Mouse (Mus musculus): ENCODE results near the gene Ptges. TPM values are rescaled to one million over a fixed set of nuclear protein-coding genes. Genes with fewer than 3 reads are reported as not detected.
"Not testable (repeated sequence)": the region's sequence is repeated elsewhere in the genome, so short reads cannot be mapped to it uniquely, and the experiment has no call there.

The Ptges gene
- polyA plus RNA-seq, 1 experiment = 12.3 TPM

DNA sequence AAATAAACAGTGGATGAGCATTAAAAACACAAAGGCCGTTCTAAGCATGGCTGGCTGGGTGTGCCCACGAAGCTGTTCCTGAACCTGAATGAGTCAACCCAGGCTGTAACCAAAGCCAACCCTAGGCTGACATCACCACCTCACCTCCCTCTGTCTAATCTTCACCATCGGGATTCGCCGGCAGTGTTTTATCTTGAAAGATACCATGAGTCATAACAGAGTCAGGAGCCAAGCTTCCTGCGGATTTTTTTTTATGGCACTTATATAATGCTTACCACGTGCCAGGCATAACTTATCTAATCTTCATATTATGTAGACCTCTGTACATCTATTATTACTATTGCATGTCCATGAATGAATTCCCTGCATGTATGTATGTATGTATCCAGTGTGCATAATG is 9.4 kb downstream of the Ptges start:
- Histone ChIP-seq H3K27me3 (ENCODE audit: control insufficient read depth, insufficient read depth, low read length) (no peaks in the 10 kb centered on the region), H3K4me1 (replicated peaks; ENCODE audit: control insufficient read depth, insufficient read depth, low read length) (no peaks in the 10 kb centered on the region), H3K4me3 (ENCODE audit: control insufficient read depth, insufficient read depth, low read length) (no peak overlapping the region), H3K36me3 (ENCODE audit: control insufficient read depth, insufficient read depth, low read length) (no peaks in the 10 kb centered on the region), H3K27ac (ENCODE audit: control insufficient read depth, insufficient read depth, low read length) (no peak overlapping the region)
- WGBS = 75% methylated on average over 7 of the region's 7 CpGs
- no peak for TF ChIP-seq CTCF (IDR thresholded peaks at IDR 0.05; ENCODE audit: borderline replicate concordance, control insufficient read depth, extremely low read depth, insufficient read depth, low read length, poor library complexity)
- no peak for TF ChIP-seq POLR2A (IDR thresholded peaks at IDR 0.05; ENCODE audit: control insufficient read depth, extremely low read depth, insufficient read depth, low read length, poor library complexity)
- no peak for DNase-seq

DNA sequence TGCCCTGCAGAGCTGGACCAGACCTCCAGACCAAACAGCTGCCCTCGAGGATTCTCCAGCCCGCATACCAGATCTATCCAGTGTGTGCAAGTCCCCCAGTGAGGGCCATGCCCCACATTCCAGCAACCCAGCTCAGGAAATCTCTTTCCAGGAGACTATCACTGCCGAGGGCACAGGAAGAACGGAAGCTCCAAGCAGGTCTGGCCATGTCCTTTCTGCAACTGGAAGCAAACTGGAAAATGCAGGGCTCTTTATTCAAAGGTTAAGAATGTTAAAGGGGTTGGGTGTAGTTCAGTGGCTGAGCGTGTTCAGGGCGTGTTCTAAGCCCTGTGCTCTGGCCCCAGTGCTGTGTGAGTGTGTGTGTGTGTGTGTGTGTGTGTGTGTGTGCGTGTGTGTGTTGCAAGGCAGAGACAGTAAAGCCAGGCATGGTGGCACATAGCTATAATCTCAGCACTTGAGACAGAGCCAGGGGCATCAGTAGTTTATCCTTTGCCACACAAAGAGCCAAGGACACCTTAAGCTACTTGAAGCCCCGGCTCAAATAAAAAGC is 10.8 kb downstream of the Ptges start:
- no peak overlapping the region for H3K27ac ChIP-seq (ENCODE audit: control insufficient read depth, insufficient read depth, low read length)
- no peaks in the 10 kb centered on the region for H3K36me3 ChIP-seq (ENCODE audit: control insufficient read depth, insufficient read depth, low read length)
- no peaks in the 10 kb centered on the region for H3K4me1 ChIP-seq (replicated peaks; ENCODE audit: control insufficient read depth, insufficient read depth, low read length)
- DNase-seq = no peak
- H3K4me3 ChIP-seq (ENCODE audit: control insufficient read depth, insufficient read depth, low read length) = no peak overlapping the region
- TF ChIP-seq CTCF (IDR thresholded peaks at IDR 0.05; ENCODE audit: borderline replicate concordance, control insufficient read depth, extremely low read depth, insufficient read depth, low read length, poor library complexity) = no peak
- TF ChIP-seq POLR2A (IDR thresholded peaks at IDR 0.05; ENCODE audit: control insufficient read depth, extremely low read depth, insufficient read depth, low read length, poor library complexity) = no peak
- 82% methylated on average over 8 of the region's 8 CpGs for WGBS
- H3K27me3 ChIP-seq (ENCODE audit: control insufficient read depth, insufficient read depth, low read length) = no peaks in the 10 kb centered on the region

DNA sequence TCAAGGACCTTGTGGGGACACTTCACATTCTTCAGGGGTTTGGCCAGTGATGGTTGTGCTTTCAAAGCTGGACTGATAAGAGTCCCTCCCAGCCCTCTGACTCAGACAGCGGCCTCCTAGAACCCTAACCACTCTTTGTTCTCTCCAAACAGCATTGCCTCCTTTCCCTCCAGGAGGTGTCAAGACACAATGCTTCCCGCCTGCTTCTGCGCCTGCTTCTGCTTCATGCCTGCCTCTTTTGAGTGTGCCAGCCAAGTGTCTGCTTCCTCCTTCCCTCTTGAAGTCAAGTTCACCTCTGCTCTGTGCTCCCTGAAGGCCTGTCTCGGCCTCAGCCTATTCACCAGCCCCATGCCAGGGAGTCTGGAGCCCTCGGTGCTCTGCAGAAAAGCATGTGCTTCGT is 11.5 kb downstream of the Ptges start:
- Histone ChIP-seq H3K27ac (ENCODE audit: control insufficient read depth, insufficient read depth, low read length) (no peak overlapping the region), H3K4me1 (replicated peaks; ENCODE audit: control insufficient read depth, insufficient read depth, low read length) (no peaks in the 10 kb centered on the region), H3K4me3 (ENCODE audit: control insufficient read depth, insufficient read depth, low read length) (no peak overlapping the region), H3K36me3 (ENCODE audit: control insufficient read depth, insufficient read depth, low read length) (no peaks in the 10 kb centered on the region), H3K27me3 (ENCODE audit: control insufficient read depth, insufficient read depth, low read length) (no peaks in the 10 kb centered on the region)
- DNase-seq = no peak
- WGBS = 84% methylated on average over 6 of the region's 6 CpGs
- TF ChIP-seq POLR2A (IDR thresholded peaks at IDR 0.05; ENCODE audit: control insufficient read depth, extremely low read depth, insufficient read depth, low read length, poor library complexity) = no peak
- no peak for TF ChIP-seq CTCF (IDR thresholded peaks at IDR 0.05; ENCODE audit: borderline replicate concordance, control insufficient read depth, extremely low read depth, insufficient read depth, low read length, poor library complexity)

DNA sequence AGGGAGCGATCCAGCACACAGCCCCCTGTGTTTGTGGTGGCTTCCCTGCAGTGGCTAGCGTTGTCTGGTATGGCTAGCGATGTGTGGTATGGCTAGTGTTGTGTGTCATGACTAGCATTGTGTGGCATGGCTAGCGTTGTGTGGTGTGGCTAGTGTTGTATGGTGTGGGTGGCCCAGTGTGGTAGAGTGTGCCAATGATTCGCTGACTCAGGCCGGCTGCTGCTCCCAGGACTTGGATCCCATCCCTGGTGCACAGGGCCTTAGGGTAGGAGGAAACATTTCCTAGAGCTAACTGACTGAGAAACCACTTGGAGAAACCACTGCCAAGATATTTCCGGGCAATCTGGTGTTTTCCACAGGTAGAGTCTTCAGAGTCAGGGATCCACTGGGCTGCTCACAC is 12.0 kb downstream of the Ptges start:
- no peaks in the 10 kb centered on the region for H3K27me3 ChIP-seq (ENCODE audit: control insufficient read depth, insufficient read depth, low read length)
- H3K4me1 ChIP-seq (replicated peaks; ENCODE audit: control insufficient read depth, insufficient read depth, low read length) = no peaks in the 10 kb centered on the region
- no peak for TF ChIP-seq CTCF (IDR thresholded peaks at IDR 0.05; ENCODE audit: borderline replicate concordance, control insufficient read depth, extremely low read depth, insufficient read depth, low read length, poor library complexity)
- TF ChIP-seq POLR2A (IDR thresholded peaks at IDR 0.05; ENCODE audit: control insufficient read depth, extremely low read depth, insufficient read depth, low read length, poor library complexity) = no peak
- no peak for DNase-seq
- H3K36me3 ChIP-seq (ENCODE audit: control insufficient read depth, insufficient read depth, low read length) = no peaks in the 10 kb centered on the region
- H3K27ac ChIP-seq (ENCODE audit: control insufficient read depth, insufficient read depth, low read length) = no peak overlapping the region
- H3K4me3 ChIP-seq (ENCODE audit: control insufficient read depth, insufficient read depth, low read length) = no peak overlapping the region
- 97% methylated on average over 7 of the region's 7 CpGs for WGBS

DNA sequence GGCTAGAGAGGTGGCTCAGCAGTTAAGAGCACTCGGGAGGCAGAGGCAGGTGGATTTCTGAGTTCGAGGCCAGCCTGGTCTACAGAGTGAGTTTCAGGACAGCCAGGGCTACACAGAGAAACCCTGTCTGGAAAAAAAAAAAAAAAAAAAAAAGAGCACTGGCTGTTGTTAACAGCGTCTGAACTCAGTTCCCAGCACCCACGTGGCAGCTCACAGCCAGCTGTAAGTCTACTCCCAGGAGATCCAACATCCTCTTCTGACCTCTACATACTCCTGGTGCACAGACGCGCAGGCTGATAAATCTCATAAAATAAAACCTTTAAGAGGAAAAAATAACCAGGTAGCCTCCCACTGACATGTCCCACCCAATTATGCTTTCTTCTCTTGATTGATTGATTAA is 13.7 kb downstream of the Ptges start:
- not testable (repeated sequence) for H3K4me1 ChIP-seq (replicated peaks; ENCODE audit: control insufficient read depth, insufficient read depth, low read length); H3K4me3 ChIP-seq (ENCODE audit: control insufficient read depth, insufficient read depth, low read length); H3K36me3 ChIP-seq (ENCODE audit: control insufficient read depth, insufficient read depth, low read length); H3K27ac ChIP-seq (ENCODE audit: control insufficient read depth, insufficient read depth, low read length); DNase-seq; H3K27me3 ChIP-seq (ENCODE audit: control insufficient read depth, insufficient read depth, low read length)
- WGBS = 91% methylated on average over 6 of the region's 6 CpGs

DNA sequence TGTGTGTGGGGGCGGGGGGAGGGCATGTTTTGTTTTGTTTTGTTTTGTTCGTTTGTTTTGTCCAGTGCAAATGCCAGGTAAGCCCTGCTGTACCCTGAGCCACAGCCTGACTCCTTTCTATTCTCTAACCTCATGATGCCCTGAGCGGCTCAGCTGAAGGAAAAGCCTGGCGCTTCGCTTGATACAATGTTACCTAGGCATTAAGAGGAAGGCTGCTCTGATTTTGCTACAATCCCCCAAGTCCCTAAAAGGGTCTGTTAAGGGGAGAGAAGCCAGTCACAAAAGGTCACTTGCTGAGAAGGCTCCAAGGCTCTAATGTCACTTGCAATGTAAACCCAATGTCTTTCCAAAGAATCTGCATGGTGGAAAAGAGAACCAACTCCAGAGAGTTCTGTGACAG is 14.3 kb downstream of the Ptges start:
- Histone ChIP-seq H3K27me3 (ENCODE audit: control insufficient read depth, insufficient read depth, low read length) (no peaks in the 10 kb centered on the region), H3K27ac (ENCODE audit: control insufficient read depth, insufficient read depth, low read length) (no peak overlapping the region), H3K36me3 (ENCODE audit: control insufficient read depth, insufficient read depth, low read length) (no peaks in the 10 kb centered on the region), H3K4me3 (ENCODE audit: control insufficient read depth, insufficient read depth, low read length) (no peak overlapping the region), H3K4me1 (replicated peaks; ENCODE audit: control insufficient read depth, insufficient read depth, low read length) (no peaks in the 10 kb centered on the region)
- 91% methylated on average over 5 of the region's 5 CpGs for WGBS
- TF ChIP-seq CTCF (IDR thresholded peaks at IDR 0.05; ENCODE audit: borderline replicate concordance, control insufficient read depth, extremely low read depth, insufficient read depth, low read length, poor library complexity) (no peak), POLR2A (IDR thresholded peaks at IDR 0.05; ENCODE audit: control insufficient read depth, extremely low read depth, insufficient read depth, low read length, poor library complexity) (no peak)
- DNase-seq = no peak

DNA sequence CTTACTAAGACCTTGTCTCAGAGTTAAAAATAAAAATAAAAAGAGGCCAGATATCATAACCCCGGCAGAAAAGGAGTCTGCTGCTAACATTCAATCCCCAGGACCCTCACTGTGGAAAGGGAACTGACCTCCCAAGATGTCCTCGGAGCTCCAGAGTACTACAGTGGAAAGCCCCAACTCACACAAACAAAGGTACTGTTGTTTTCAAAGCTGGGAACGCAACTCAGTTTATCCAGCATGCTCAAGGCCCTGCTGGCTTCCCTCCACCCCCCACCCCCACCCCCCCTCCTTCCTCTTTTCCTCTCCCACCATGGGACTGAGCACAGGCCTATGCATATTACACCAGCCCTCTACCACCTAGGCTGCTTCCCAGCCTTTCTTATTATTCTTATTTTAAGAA is 14.8 kb downstream of the Ptges start:
- TF ChIP-seq CTCF (IDR thresholded peaks at IDR 0.05; ENCODE audit: borderline replicate concordance, control insufficient read depth, extremely low read depth, insufficient read depth, low read length, poor library complexity) (no peak), POLR2A (IDR thresholded peaks at IDR 0.05; ENCODE audit: control insufficient read depth, extremely low read depth, insufficient read depth, low read length, poor library complexity) (no peak)
- Histone ChIP-seq H3K27ac (ENCODE audit: control insufficient read depth, insufficient read depth, low read length) (no peak overlapping the region), H3K4me3 (ENCODE audit: control insufficient read depth, insufficient read depth, low read length) (no peak overlapping the region), H3K27me3 (ENCODE audit: control insufficient read depth, insufficient read depth, low read length) (no peaks in the 10 kb centered on the region), H3K36me3 (ENCODE audit: control insufficient read depth, insufficient read depth, low read length) (no peaks in the 10 kb centered on the region), H3K4me1 (replicated peaks; ENCODE audit: control insufficient read depth, insufficient read depth, low read length) (no peaks in the 10 kb centered on the region)
- WGBS = 89% methylated on average over 3 of the region's 3 CpGs
- no peak for DNase-seq

Measured in thymus, adult 2 months (tissue).